Mouse (Mus musculus) liver, adult 2 months (tissue): ENCODE measurements around the gene Zfp964.

Experiments used
- CTCF ChIP-seq: fragments of 200-500 bp; IDR thresholded peaks from 2 replicates; pipeline ENCODE4 v1.5.1; 2011; ENCODE audit warnings: low read depth, low read length, control low read depth
- POLR2A ChIP-seq: fragments of 200-500 bp; IDR thresholded peaks from 2 replicates; pipeline ENCODE4 v1.6.1; 2011; ENCODE audit warnings: low read length, control low read depth; ENCODE audit not compliant: insufficient read depth; ENCODE audit errors: extremely low read depth

DNA sequence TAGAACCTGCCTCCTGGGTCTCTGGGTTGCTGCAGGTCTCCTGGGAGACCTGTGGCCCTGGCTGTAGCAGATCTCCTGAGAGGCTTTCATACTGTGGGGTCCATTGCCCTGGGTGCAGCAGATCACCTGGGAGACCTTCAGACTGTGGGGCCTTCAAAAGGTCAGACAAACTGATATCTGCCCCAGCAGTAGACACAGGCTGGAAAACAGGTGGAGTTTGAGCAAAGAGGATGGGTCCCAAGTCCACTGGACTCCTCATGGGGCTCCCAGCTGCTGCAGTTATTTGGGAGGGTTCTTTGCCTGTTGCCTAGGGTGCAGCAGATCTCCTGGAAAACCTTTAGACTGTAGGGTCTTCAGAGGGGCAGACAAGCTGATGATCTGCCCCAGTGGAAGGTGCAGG, 7.0 kb downstream of the Zfp964 start:
- TF ChIP-seq CTCF (no peak), POLR2A (no peak)
